Mouse (Mus musculus): Measurements from ENCODE around the gene Lrmda.

DNA sequence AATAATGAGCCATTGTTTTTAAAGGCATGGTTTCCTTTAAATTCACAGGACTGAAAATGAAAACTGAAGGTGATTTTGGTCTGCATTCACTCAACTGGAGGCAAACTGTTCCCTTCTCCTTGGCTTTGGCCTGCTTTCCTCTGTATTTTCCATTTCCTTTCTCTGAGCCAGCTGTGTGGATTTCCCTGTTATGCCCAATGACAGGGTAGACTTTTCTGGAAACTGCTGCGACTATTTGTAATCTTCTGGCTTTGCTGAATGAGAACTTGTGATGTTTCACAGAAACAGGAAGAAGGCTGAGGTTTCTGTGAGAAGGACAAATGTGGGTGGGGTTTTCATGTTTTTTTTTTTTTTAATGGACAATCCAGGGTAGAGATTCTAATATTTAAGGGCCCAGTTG lies 940.7 kb downstream of the Lrmda start:
- TF ChIP-seq CTCF (IDR thresholded peaks at IDR 0.05 in 2 of 3, conservative IDR thresholded peaks at IDR 0.05 in 1 of 3; ENCODE audit: control insufficient read depth in 1 of 3, insufficient read depth in 1 of 3, low read depth in 2 of 3, low read length in 3 of 3, poor library complexity in 1 of 3, severe bottlenecking in 1 of 3) (no peak), POLR2A (IDR thresholded peaks at IDR 0.05; ENCODE audit: control insufficient read depth in 1 of 2, insufficient read depth in 1 of 2, low read depth in 1 of 2, low read length in 2 of 2, poor library complexity in 1 of 2) (no peak), E2F4 (IDR thresholded peaks at IDR 0.05; ENCODE audit: borderline replicate concordance, low read depth, low read length) (no peak)
